Mouse (Mus musculus): Measurements from ENCODE around the gene Vwa5b2. TPM values are rescaled to one million over a fixed set of nuclear protein-coding genes. Genes with fewer than 3 reads are reported as not detected.
A peak's percentile ranks its signal among the peaks of the same experiment; 100 is the strongest.

Vwa5b2 gene
- polyA plus RNA-seq, 1 experiment from 2014 or later, result 4.3 TPM

- H3K27me3 ChIP-seq, result peaks cover 51% of the 10 kb centered on the region
- peak; percentile 87 for ATAC-seq (replicated peaks)
- H3K9me3 ChIP-seq, result no peaks in the 10 kb centered on the region
- H3K9ac ChIP-seq (replicated peaks), result peak overlapping the region; percentile 57
- peaks cover 23% of the 10 kb centered on the region for H3K4me1 ChIP-seq
- H3K4me3 ChIP-seq, result peak overlapping the region; percentile 61
- H3K27ac ChIP-seq (replicated peaks), result no peak overlapping the region
- WGBS, result under 1% methylated on average over 39 of the region's 39 CpGs
- peak overlapping the region; percentile 98 for H3K4me2 ChIP-seq (replicated peaks)
- no peaks in the 10 kb centered on the region for H3K36me3 ChIP-seq
Measured at GRCm38 (mm10) chr16:20589939-20590679, 838 bp downstream of the Vwa5b2 start.

- Histone ChIP-seq H3K9me3 (no peaks in the 10 kb centered on the region), H3K36me3 (no peaks in the 10 kb centered on the region), H3K9ac (replicated peaks) (no peak overlapping the region), H3K27me3 (peaks cover 51% of the 10 kb centered on the region), H3K4me1 (peaks cover 23% of the 10 kb centered on the region), H3K4me3 (peak overlapping the region; percentile 61), H3K4me2 (replicated peaks) (peak overlapping the region; percentile 98), H3K27ac (replicated peaks) (no peak overlapping the region)
- 2% methylated on average over 17 of the region's 17 CpGs for WGBS
- 0 out of 2 replicates have a peak, but pooled peaks have one; percentile 3 for ATAC-seq (replicated peaks)
Measured at GRCm38 (mm10) chr16:20590680-20591038, 1.4 kb downstream of the Vwa5b2 start.

- H3K27me3 ChIP-seq, result peaks cover 56% of the 10 kb centered on the region
Measured at GRCm38 (mm10) chr16:20591076-20591705, 1.9 kb downstream of the Vwa5b2 start.

GRCm38 (mm10) chr16:20595060-20595673, 5.9 kb downstream of the Vwa5b2 start:
- H3K4me2 ChIP-seq (replicated peaks), result no peak overlapping the region
- no peak for ATAC-seq (replicated peaks)
- H3K27me3 ChIP-seq, result peaks cover 42% of the 10 kb centered on the region
- WGBS, result 88% methylated on average over 7 of the region's 7 CpGs
- no peaks in the 10 kb centered on the region for H3K36me3 ChIP-seq
- H3K4me1 ChIP-seq, result peaks cover 13% of the 10 kb centered on the region
- H3K4me3 ChIP-seq, result no peak overlapping the region
- H3K9ac ChIP-seq (replicated peaks), result no peak overlapping the region
- no peaks in the 10 kb centered on the region for H3K9me3 ChIP-seq
- no peak overlapping the region for H3K27ac ChIP-seq (replicated peaks)

More at GRCm38 (mm10) chr16:20591076-20591705, 1.9 kb downstream of the Vwa5b2 start:
- peak overlapping the region; percentile 14 for H3K4me3 ChIP-seq
- H3K4me2 ChIP-seq (replicated peaks), result peak overlapping the region; percentile 98
- 3% methylated on average over 44 of the region's 48 CpGs for WGBS
- H3K9ac ChIP-seq (replicated peaks), result no peak overlapping the region
- H3K9me3 ChIP-seq, result no peaks in the 10 kb centered on the region
- H3K27ac ChIP-seq (replicated peaks), result no peak overlapping the region
- peaks cover 23% of the 10 kb centered on the region for H3K4me1 ChIP-seq
- ATAC-seq (replicated peaks), result 0 out of 2 replicates have a peak, but pooled peaks have one; percentile 9
- no peaks in the 10 kb centered on the region for H3K36me3 ChIP-seq

- H3K36me3 ChIP-seq, result no peaks in the 10 kb centered on the region
- no peak overlapping the region for H3K4me2 ChIP-seq (replicated peaks)
- H3K27ac ChIP-seq (replicated peaks), result no peak overlapping the region
- H3K9me3 ChIP-seq, result no peaks in the 10 kb centered on the region
- ATAC-seq (replicated peaks), result no peak
- peaks cover 7% of the 10 kb centered on the region for H3K4me1 ChIP-seq
- H3K27me3 ChIP-seq, result peaks cover 36% of the 10 kb centered on the region
- WGBS, result 86% methylated on average over 4 of the region's 4 CpGs
- no peak overlapping the region for H3K9ac ChIP-seq (replicated peaks)
- H3K4me3 ChIP-seq, result no peak overlapping the region
Measured at GRCm38 (mm10) chr16:20595737-20596136, 6.5 kb downstream of the Vwa5b2 start.

- Histone ChIP-seq H3K9ac (replicated peaks) (no peak overlapping the region), H3K4me2 (replicated peaks) (no peak overlapping the region), H3K27me3 (peaks cover 25% of the 10 kb centered on the region), H3K4me1 (no peaks in the 10 kb centered on the region), H3K36me3 (no peaks in the 10 kb centered on the region), H3K9me3 (no peaks in the 10 kb centered on the region), H3K27ac (replicated peaks) (no peak overlapping the region), H3K4me3 (no peak overlapping the region)
- WGBS, result 79% methylated on average over 7 of the region's 7 CpGs
- no peak for ATAC-seq (replicated peaks)
Measured at GRCm38 (mm10) chr16:20596687-20597441, 7.6 kb downstream of the Vwa5b2 start.

- no peaks in the 10 kb centered on the region for H3K9me3 ChIP-seq
- 0 out of 2 replicates have a peak, but pooled peaks cover 5% of the 10 kb centered on the region for H3K27me3 ChIP-seq
- WGBS, result 60% methylated on average over 5 of the region's 5 CpGs
- H3K27ac ChIP-seq (replicated peaks), result no peak overlapping the region
- H3K4me1 ChIP-seq, result no peaks in the 10 kb centered on the region
- no peak overlapping the region for H3K4me3 ChIP-seq
- H3K4me2 ChIP-seq (replicated peaks), result no peak overlapping the region
- H3K36me3 ChIP-seq, result peaks cover 15% of the 10 kb centered on the region; the same call in 1 of the 2 replicates
- no peak for ATAC-seq (replicated peaks)
- H3K9ac ChIP-seq (replicated peaks), result no peak overlapping the region
Measured at GRCm38 (mm10) chr16:20600511-20600910, 11.2 kb downstream of the Vwa5b2 start.

- no peaks in the 10 kb centered on the region for H3K9me3 ChIP-seq
- H3K36me3 ChIP-seq, result peaks cover 39% of the 10 kb centered on the region
- WGBS, result 43% methylated on average over 9 of the region's 9 CpGs
- H3K27ac ChIP-seq (replicated peaks), result no peak overlapping the region; the same call in 1 of the 2 replicates
- H3K4me3 ChIP-seq, result no peak overlapping the region
- no peaks in the 10 kb centered on the region for H3K27me3 ChIP-seq
- 0 out of 2 replicates have a peak, but pooled peaks have one; percentile 34 for ATAC-seq (replicated peaks)
- H3K9ac ChIP-seq (replicated peaks), result no peak overlapping the region
- H3K4me1 ChIP-seq, result peaks cover 11% of the 10 kb centered on the region
- no peak overlapping the region for H3K4me2 ChIP-seq (replicated peaks)
Measured at GRCm38 (mm10) chr16:20604705-20605104, 15.4 kb downstream of the Vwa5b2 start.

- Histone ChIP-seq H3K36me3 (peaks cover 22% of the 10 kb centered on the region), H3K4me3 (peak overlapping the region; percentile 75), H3K4me2 (replicated peaks) (peak overlapping the region; percentile 93), H3K4me1 (peaks cover 29% of the 10 kb centered on the region), H3K27ac (replicated peaks) (peak overlapping the region; percentile 88), H3K9ac (replicated peaks) (peak overlapping the region; percentile 85), H3K27me3 (no peaks in the 10 kb centered on the region), H3K9me3 (no peaks in the 10 kb centered on the region)
- under 1% methylated on average over 28 of the region's 28 CpGs for WGBS
- peak; percentile 68 for ATAC-seq (replicated peaks)
Measured at GRCm38 (mm10) chr16:20610501-20611356, 21.5 kb downstream of the Vwa5b2 start.

GRCm38 (mm10) chr16:20611357-20612227, 22.3 kb downstream of the Vwa5b2 start, which contains the start of the genes Eef1akmt4, Gm49333 and Alg3:
Gene Eef1akmt4, plus strand, starts transcription at chr16:20611593.
Gene Gm49333, plus strand, starts transcription at chr16:20611610.
Gene Alg3, minus strand, starts transcription at chr16:20611735.
- H3K4me3 ChIP-seq, result peak within 1 kb of the TSS; percentile 75
- H3K36me3 ChIP-seq, result peaks cover 16% of the 10 kb centered on the region
- H3K4me1 ChIP-seq, result peaks cover 29% of the 10 kb centered on the region
- H3K4me2 ChIP-seq (replicated peaks), result peak within 1 kb of the TSS; percentile 93
- 1% methylated on average over 41 of the region's 41 CpGs for WGBS
- peak within 1 kb of the TSS; percentile 88 for H3K27ac ChIP-seq (replicated peaks)
- peak; percentile 95 for ATAC-seq (replicated peaks)
- H3K9me3 ChIP-seq, result no peaks in the 10 kb centered on the region
- H3K27me3 ChIP-seq, result no peaks in the 10 kb centered on the region
- peak within 1 kb of the TSS; percentile 85 for H3K9ac ChIP-seq (replicated peaks)
